Mouse (Mus musculus): ENCODE measurements around the gene Kmt5b.

Kmt5b gene

GRCm38 (mm10) chr19:3844836-3845235 is 77.6 kb downstream of the Kmt5b start:
- DNase-seq (ENCODE audit: low spot score): no peak

DNA sequence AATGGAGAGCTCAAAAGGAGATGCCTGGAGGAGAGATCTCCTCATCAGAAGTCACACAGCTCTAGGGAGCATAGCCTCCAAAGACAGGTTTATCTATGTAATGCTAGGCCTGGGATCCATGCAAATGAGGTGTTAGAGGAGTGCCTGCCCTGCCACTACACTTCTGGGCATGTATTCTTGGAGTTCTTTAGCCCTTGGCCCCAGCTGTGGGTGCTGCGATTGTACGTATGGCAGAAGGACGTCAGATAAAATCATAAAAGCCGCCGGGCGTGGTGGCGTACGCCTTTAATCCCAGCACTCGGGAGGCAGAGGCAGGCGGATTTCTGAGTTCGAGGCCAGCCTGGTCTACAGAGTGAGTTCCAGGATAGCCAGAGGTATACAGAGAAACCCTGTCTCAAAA is 78.1 kb downstream of the Kmt5b start:
- no peak for DNase-seq (ENCODE audit: low spot score)

GRCm38 (mm10) chr19:3845803-3846406 is 78.7 kb downstream of the Kmt5b start:
- no peak for DNase-seq (ENCODE audit: low spot score)

- no peak for DNase-seq (ENCODE audit: low spot score)
Observed at GRCm38 (mm10) chr19:3846676-3847604, 79.7 kb downstream of the Kmt5b start.

DNA sequence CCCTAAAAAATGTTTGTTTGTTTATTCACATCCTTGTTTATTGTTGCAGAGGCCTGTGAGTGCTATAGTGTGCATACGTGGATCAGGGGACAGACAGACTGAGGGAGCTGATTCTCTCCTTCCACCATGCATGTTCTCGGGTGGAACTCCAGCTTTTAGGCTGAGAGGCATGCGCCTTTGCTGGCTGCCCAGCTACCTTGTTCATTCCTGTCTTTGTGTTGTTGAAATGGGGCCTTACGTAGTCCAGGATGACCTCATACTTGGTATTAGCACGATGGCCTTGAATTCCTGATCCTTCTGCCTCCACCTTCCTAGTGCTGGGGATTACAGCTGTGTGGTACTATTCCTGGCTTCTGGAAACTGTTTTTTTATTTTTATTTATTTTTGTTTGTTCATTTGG is 80.5 kb downstream of the Kmt5b start:
- DNase-seq (ENCODE audit: low spot score): no peak

GRCm38 (mm10) chr19:3848207-3848808 is 81.1 kb downstream of the Kmt5b start:
- DNase-seq (ENCODE audit: low spot score): no peak

DNA sequence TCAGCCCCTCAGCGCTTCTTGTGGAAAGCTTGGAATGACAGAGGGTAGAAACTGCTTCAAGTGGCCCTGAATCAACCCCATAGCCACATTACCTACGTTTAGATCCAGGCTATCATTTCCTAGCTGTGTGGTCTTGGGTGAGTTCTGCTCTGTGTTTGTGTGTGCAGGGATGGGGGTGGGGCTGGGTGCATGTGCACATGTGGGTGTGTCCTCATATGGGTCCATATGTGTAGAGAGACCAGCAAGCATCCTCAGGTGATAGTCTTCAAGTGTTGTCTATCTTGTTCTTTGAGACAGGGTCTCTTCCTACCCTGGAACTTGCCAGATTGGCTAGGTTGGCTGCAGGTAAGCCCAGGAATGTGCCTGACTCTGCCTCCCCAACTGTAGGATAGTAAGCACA is 82.0 kb downstream of the Kmt5b start:
- DNase-seq (ENCODE audit: low spot score): no peak

- DNase-seq (ENCODE audit: low spot score): no peak
Observed at GRCm38 (mm10) chr19:3850076-3850475, 82.9 kb downstream of the Kmt5b start.

DNA sequence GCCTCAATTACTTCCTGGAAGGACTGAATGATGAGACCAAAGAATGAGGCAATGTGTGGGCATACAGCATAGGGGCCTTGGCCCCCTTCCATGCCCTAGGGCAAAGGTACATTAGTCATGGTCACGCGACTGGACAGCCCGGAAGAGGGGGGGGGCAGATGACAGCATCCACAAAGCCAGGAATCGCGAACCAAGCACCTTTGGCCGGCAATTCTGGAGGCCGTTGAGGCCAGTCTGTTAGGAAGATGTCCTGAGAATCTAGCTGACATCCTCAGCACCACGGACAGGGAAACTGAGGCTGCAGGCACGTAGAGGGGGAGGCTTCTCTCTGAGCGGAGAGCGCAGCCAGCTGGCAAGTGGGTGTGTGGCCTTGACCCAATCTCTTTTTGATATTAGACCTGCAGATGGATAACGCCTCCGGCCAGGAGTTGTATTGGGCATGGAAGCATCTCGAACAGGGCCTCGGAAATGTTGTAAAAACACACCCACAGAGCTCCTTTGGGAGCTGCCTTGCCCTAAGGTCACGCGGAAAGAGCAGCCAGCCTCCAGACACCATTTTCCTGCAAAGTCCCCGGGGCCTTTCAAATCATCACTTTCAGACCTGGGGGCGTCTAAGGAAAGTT is 83.7 kb downstream of the Kmt5b start:
- DNase-seq (ENCODE audit: low spot score): no peak

GRCm38 (mm10) chr19:3851502-3851962 is 84.3 kb downstream of the Kmt5b start, which contains the start of gene Chka:
Gene Chka (plus strand): TSS chr19:3851773.
- peak; percentile 94 for DNase-seq (ENCODE audit: low spot score)

DNA sequence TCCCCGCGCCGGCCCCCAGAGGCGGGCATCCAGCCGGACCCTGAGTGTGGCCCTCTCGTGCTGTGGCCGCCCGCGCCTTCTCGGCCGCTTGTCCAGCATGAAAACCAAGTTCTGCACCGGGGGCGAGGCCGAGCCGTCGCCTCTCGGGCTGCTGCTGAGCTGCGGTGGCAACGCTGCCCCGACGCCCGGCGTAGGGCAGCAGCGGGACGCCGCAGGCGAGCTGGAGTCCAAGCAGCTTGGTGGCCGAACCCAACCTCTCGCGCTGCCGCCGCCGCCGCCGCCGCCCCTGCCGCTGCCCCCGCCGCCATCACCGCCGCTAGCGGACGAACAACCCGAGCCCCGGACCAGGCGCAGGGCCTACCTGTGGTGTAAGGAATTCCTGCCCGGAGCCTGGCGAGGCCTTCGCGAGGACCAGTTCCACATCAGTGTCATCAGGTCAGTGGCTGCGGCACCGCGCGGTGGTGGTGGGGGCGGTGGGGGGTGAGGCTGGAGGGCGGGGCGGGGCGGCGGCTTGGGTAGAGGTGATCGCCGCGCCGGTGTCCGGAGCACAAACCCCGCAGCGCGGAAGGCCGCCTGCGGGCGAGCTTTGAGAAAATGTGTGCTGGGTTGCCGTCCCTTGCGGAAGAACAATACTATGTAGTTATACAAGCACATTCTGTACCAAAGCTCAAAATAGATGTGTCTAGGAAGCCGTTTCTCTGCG is 84.9 kb downstream of the Kmt5b start:
- peak; percentile 34 for DNase-seq (ENCODE audit: low spot score)

DNA sequence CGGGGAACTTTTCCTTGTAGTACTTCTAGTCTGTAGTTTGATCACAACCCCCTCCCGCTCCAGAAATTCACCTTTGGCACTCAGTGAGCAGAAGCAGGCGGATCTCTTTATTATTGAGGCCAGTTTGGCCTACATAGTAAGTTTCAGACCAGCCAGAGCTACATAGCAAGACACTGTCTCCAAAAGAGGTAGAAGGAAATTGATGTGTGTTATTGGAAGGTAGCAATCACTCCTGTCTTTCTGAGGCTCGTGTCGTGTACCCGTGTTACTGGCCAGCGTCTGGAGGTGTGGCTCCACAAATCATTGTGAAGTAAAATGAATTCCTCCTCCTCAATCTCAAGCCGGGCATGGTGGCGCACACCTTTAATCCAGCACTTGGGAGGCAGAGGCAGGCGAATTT is 85.9 kb downstream of the Kmt5b start:
- no peak for DNase-seq (ENCODE audit: low spot score)

GRCm38 (mm10) chr19:3853891-3854290 is 86.7 kb downstream of the Kmt5b start:
- DNase-seq (ENCODE audit: low spot score): no peak

DNA sequence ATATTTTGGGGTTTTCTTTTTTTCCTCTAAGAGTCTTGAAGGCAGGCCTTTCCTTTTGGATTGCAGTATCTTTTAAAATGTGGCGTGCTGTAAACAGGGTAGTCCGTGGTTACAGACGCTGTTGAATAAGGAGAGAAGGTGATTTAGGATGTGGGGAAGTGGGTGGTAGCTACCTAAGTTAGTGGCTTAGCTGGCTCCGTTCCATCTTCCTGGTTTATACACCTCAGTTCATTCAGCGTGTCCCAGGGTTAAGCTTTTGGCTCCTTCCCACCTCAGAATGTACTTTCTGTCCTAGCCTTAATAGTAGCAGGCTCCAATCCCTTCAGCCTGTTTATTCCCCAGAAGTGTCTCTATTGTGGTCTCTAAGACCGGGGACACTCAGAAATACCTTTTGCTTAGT is 87.9 kb downstream of the Kmt5b start:
- no peak for DNase-seq (ENCODE audit: low spot score)

DNA sequence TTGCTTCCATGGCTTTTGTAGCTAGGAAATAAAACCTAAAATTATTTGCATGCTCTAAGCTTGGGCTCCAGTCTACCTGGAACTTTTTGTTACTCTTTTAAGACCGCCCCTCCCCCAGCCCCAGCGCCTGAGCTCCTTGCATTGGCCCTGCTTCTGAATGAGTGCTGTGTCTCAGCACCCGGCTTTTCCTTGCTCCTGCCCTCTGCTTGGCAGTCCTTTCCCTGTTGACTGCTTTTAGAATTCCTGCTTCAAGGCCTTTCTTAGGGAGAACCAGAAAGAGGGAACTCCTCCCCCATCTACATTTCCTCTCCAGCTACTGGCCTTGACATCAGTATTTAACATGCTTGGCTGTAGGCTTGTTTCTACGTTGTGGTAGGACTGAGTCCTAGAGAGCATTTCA is 88.4 kb downstream of the Kmt5b start:
- DNase-seq (ENCODE audit: low spot score): no peak

DNA sequence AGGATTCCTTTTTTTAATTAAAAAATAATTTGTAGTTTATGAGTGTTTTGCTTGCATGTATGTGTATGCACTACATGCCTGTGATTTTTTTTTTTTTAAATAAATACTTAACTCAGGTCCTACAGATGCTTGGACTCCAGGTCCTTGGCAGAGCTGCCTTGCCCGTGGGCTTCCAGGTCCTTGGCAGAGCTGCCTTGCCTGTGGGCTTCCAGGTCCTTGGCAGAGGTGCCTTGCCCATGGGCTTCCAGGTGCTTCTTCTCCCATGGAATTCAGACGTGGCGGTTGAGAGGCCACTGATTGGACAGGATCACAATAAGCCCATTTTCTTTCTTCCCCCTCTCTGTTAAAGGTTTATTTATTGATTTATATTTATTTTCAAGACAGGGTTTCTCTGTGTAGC is 90.0 kb downstream of the Kmt5b start:
- DNase-seq (ENCODE audit: low spot score): no peak

- DNase-seq (ENCODE audit: low spot score): no peak
Observed at GRCm38 (mm10) chr19:3862713-3863112, 95.5 kb downstream of the Kmt5b start.

DNA sequence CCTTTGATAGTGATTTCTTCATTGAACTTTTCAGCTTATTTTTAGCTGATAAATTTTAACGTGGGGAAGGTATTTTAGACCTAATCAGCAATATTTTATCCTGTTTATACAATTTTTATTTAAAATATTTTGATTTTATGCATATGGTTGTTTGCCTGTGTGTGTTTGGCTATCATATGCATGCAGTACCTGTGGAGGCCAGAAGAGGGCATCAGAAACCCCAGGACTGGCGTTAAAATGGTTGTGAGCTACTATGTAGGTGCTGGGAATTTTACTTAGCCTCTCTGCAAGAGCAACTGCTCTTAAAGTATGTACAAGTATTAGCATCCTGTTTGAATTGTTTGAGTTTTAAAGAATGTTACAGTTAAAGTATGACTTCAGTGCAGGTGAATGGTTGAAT is 97.7 kb downstream of the Kmt5b start:
- DNase-seq (ENCODE audit: low spot score): no peak

All from ovary, postnatal 14 days (tissue).